Mouse (Mus musculus): ENCODE results near the gene Dhrs7b. TPM values are rescaled to one million over a fixed set of nuclear protein-coding genes. Genes with fewer than 3 reads are reported as not detected.

Dhrs7b gene
- polyA plus RNA-seq, 1 experiment, result 20.9 TPM

GRCm38 (mm10) chr11:60890286-60890685, 59.9 kb downstream of the Dhrs7b start:
- TF ChIP-seq CTCF (IDR thresholded peaks at IDR 0.05; ENCODE audit: low read depth, low read length), result no peak
- no peak for TF ChIP-seq POLR2A (IDR thresholded peaks at IDR 0.05; ENCODE audit: insufficient read depth, low read length)
- no peak for TF ChIP-seq EP300 (IDR thresholded peaks at IDR 0.05; ENCODE audit: insufficient read depth, low read depth, low read length)
- no peaks in the 10 kb centered on the region for H3K9me3 ChIP-seq (replicated peaks; ENCODE audit: control insufficient read depth, insufficient read depth, low read length, poor library complexity, severe bottlenecking)
- no peak overlapping the region for H3K4me3 ChIP-seq (ENCODE audit: low read depth, low read length)

GRCm38 (mm10) chr11:60890744-60891143, 60.3 kb downstream of the Dhrs7b start:
- Histone ChIP-seq H3K4me3 (ENCODE audit: low read depth, low read length) (no peak overlapping the region), H3K9me3 (replicated peaks; ENCODE audit: control insufficient read depth, insufficient read depth, low read length, poor library complexity, severe bottlenecking) (no peaks in the 10 kb centered on the region), H3K4me1 (ENCODE audit: control insufficient read depth, insufficient read depth, low read length) (peaks cover 2% of the 10 kb centered on the region), H3K36me3 (ENCODE audit: control insufficient read depth, insufficient read depth, low read length, poor library complexity, severe bottlenecking) (no peaks in the 10 kb centered on the region), H3K27ac (ENCODE audit: insufficient read depth, low read length) (no peak overlapping the region), H3K9ac (ENCODE audit: low read depth, poor library complexity, severe bottlenecking) (no peak overlapping the region), H3K27me3 (ENCODE audit: control insufficient read depth, insufficient read depth, low read length, poor library complexity, severe bottlenecking) (no peaks in the 10 kb centered on the region)
- TF ChIP-seq EP300 (IDR thresholded peaks at IDR 0.05; ENCODE audit: insufficient read depth, low read depth, low read length), result no peak
- TF ChIP-seq POLR2A (IDR thresholded peaks at IDR 0.05; ENCODE audit: insufficient read depth, low read length), result no peak
- no peak for TF ChIP-seq CTCF (IDR thresholded peaks at IDR 0.05; ENCODE audit: low read depth, low read length)

More at GRCm38 (mm10) chr11:60890286-60890685, 59.9 kb downstream of the Dhrs7b start:
- Histone ChIP-seq H3K36me3 (ENCODE audit: control insufficient read depth, insufficient read depth, low read length, poor library complexity, severe bottlenecking) (no peaks in the 10 kb centered on the region), H3K4me1 (ENCODE audit: control insufficient read depth, insufficient read depth, low read length) (peaks cover 2% of the 10 kb centered on the region), H3K9ac (ENCODE audit: low read depth, poor library complexity, severe bottlenecking) (no peak overlapping the region), H3K27ac (ENCODE audit: insufficient read depth, low read length) (no peak overlapping the region), H3K27me3 (ENCODE audit: control insufficient read depth, insufficient read depth, low read length, poor library complexity, severe bottlenecking) (no peaks in the 10 kb centered on the region)

GRCm38 (mm10) chr11:60895915-60896314, 65.5 kb downstream of the Dhrs7b start:
- TF ChIP-seq EP300 (IDR thresholded peaks at IDR 0.05; ENCODE audit: insufficient read depth, low read depth, low read length) (no peak), POLR2A (IDR thresholded peaks at IDR 0.05; ENCODE audit: insufficient read depth, low read length) (no peak)
- Histone ChIP-seq H3K9me3 (replicated peaks; ENCODE audit: control insufficient read depth, insufficient read depth, low read length, poor library complexity, severe bottlenecking) (no peaks in the 10 kb centered on the region), H3K9ac (ENCODE audit: low read depth, poor library complexity, severe bottlenecking) (no peak overlapping the region), H3K4me1 (ENCODE audit: control insufficient read depth, insufficient read depth, low read length) (no peaks in the 10 kb centered on the region), H3K27ac (ENCODE audit: insufficient read depth, low read length) (no peak overlapping the region), H3K36me3 (ENCODE audit: control insufficient read depth, insufficient read depth, low read length, poor library complexity, severe bottlenecking) (no peaks in the 10 kb centered on the region), H3K4me3 (ENCODE audit: low read depth, low read length) (no peak overlapping the region), H3K27me3 (ENCODE audit: control insufficient read depth, insufficient read depth, low read length, poor library complexity, severe bottlenecking) (no peaks in the 10 kb centered on the region)

DNA sequence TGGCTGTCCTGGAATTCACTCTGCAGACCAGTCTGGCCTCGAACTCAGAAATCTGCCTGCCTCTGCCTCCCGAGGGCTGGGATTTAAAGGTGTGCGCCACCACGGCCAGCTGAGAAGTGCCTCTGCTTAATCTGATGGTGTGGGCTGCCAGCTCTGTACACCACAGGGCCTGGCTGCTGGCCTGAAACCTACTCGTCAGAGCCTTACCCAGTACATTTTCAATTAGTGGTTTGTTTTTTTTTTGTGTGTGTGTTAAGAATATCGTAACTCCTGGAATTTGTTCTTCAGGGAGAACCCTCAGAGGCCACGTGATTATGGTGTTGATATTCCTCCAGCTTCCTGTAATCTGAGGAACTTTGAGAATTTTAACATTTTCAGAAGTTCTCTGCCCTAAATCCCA, 71.6 kb downstream of the Dhrs7b start:
- H3K9ac ChIP-seq (ENCODE audit: low read depth, poor library complexity, severe bottlenecking), result no peak overlapping the region
- 0 out of 2 replicates have a peak, but pooled peaks cover 2% of the 10 kb centered on the region for H3K36me3 ChIP-seq (ENCODE audit: control insufficient read depth, insufficient read depth, low read length, poor library complexity, severe bottlenecking)
- H3K27me3 ChIP-seq (ENCODE audit: control insufficient read depth, insufficient read depth, low read length, poor library complexity, severe bottlenecking), result no peaks in the 10 kb centered on the region
- H3K4me1 ChIP-seq (ENCODE audit: control insufficient read depth, insufficient read depth, low read length), result no peaks in the 10 kb centered on the region
- H3K4me3 ChIP-seq (ENCODE audit: low read depth, low read length), result no peak overlapping the region
- no peaks in the 10 kb centered on the region for H3K9me3 ChIP-seq (replicated peaks; ENCODE audit: control insufficient read depth, insufficient read depth, low read length, poor library complexity, severe bottlenecking)
- no peak overlapping the region for H3K27ac ChIP-seq (ENCODE audit: insufficient read depth, low read length)
- TF ChIP-seq EP300 (IDR thresholded peaks at IDR 0.05; ENCODE audit: insufficient read depth, low read depth, low read length), result no peak
- no peak for TF ChIP-seq POLR2A (IDR thresholded peaks at IDR 0.05; ENCODE audit: insufficient read depth, low read length)
- TF ChIP-seq CTCF (IDR thresholded peaks at IDR 0.05; ENCODE audit: low read depth, low read length), result no peak

- no peak overlapping the region for H3K27ac ChIP-seq (ENCODE audit: insufficient read depth, low read length)
- no peaks in the 10 kb centered on the region for H3K27me3 ChIP-seq (ENCODE audit: control insufficient read depth, insufficient read depth, low read length, poor library complexity, severe bottlenecking)
- TF ChIP-seq CTCF (IDR thresholded peaks at IDR 0.05; ENCODE audit: low read depth, low read length) (no peak), EP300 (IDR thresholded peaks at IDR 0.05; ENCODE audit: insufficient read depth, low read depth, low read length) (no peak), POLR2A (IDR thresholded peaks at IDR 0.05; ENCODE audit: insufficient read depth, low read length) (no peak)
- no peak overlapping the region for H3K4me3 ChIP-seq (ENCODE audit: low read depth, low read length)
- no peak overlapping the region for H3K9ac ChIP-seq (ENCODE audit: low read depth, poor library complexity, severe bottlenecking)
- 0 out of 2 replicates have a peak, but pooled peaks cover 2% of the 10 kb centered on the region for H3K36me3 ChIP-seq (ENCODE audit: control insufficient read depth, insufficient read depth, low read length, poor library complexity, severe bottlenecking)
- H3K9me3 ChIP-seq (replicated peaks; ENCODE audit: control insufficient read depth, insufficient read depth, low read length, poor library complexity, severe bottlenecking), result no peaks in the 10 kb centered on the region
- H3K4me1 ChIP-seq (ENCODE audit: control insufficient read depth, insufficient read depth, low read length), result no peaks in the 10 kb centered on the region
Observed at GRCm38 (mm10) chr11:60902486-60902885, 72.1 kb downstream of the Dhrs7b start.

DNA sequence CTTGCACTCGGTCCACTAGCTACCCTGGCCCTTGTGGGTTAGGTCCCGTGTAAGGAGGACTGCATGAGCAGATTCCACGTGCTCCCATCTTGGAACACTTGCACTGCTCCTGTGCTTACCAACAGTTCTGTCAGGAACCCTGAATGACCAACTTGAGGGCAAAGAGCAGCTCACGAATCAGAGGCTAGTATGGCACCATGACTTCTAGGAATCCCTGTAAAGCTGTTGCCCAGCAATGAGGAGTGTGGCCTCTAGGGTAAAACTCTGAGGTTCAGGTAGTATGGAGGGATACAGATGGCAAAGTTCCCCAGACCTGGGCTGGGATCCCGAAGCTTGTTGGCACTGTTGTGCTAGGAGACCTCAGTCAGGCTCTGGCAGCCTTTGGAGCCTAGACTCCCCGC, 73.2 kb downstream of the Dhrs7b start:
- Histone ChIP-seq H3K4me3 (ENCODE audit: low read depth, low read length) (no peak overlapping the region), H3K9ac (ENCODE audit: low read depth, poor library complexity, severe bottlenecking) (no peak overlapping the region), H3K27me3 (ENCODE audit: control insufficient read depth, insufficient read depth, low read length, poor library complexity, severe bottlenecking) (no peaks in the 10 kb centered on the region), H3K4me1 (ENCODE audit: control insufficient read depth, insufficient read depth, low read length) (no peaks in the 10 kb centered on the region), H3K9me3 (replicated peaks; ENCODE audit: control insufficient read depth, insufficient read depth, low read length, poor library complexity, severe bottlenecking) (no peaks in the 10 kb centered on the region), H3K36me3 (ENCODE audit: control insufficient read depth, insufficient read depth, low read length, poor library complexity, severe bottlenecking) (0 out of 2 replicates have a peak, but pooled peaks cover 2% of the 10 kb centered on the region), H3K27ac (ENCODE audit: insufficient read depth, low read length) (no peak overlapping the region)
- no peak for TF ChIP-seq POLR2A (IDR thresholded peaks at IDR 0.05; ENCODE audit: insufficient read depth, low read length)
- no peak for TF ChIP-seq EP300 (IDR thresholded peaks at IDR 0.05; ENCODE audit: insufficient read depth, low read depth, low read length)
- TF ChIP-seq CTCF (IDR thresholded peaks at IDR 0.05; ENCODE audit: low read depth, low read length), result no peak

Measured in ES-Bruce4 (cell line).